Mouse (Mus musculus): ENCODE results near the gene Zdhhc7.

Gene Zdhhc7

DNA sequence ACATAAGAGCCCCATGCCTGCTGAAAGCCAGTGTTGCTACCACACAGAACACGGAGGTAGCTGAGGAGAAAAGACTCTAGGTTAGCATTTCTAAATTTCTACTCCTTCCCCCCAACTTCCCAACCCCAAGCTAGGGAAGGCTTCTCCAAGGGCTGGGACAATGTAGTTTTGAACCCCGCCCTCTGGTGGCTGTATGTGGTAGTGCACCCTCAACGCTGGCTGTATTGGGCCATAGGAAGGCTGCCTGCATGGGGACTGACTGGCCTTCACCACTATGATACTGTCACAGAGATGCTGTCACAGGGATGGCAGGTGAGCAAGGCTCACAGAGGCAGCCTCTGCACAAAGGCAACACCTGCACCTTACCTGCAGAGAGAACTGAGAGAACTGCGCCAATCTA is 29.6 kb downstream of the Zdhhc7 start:
- peak; percentile 79 for DNase-seq (ENCODE audit: low spot score)

DNA sequence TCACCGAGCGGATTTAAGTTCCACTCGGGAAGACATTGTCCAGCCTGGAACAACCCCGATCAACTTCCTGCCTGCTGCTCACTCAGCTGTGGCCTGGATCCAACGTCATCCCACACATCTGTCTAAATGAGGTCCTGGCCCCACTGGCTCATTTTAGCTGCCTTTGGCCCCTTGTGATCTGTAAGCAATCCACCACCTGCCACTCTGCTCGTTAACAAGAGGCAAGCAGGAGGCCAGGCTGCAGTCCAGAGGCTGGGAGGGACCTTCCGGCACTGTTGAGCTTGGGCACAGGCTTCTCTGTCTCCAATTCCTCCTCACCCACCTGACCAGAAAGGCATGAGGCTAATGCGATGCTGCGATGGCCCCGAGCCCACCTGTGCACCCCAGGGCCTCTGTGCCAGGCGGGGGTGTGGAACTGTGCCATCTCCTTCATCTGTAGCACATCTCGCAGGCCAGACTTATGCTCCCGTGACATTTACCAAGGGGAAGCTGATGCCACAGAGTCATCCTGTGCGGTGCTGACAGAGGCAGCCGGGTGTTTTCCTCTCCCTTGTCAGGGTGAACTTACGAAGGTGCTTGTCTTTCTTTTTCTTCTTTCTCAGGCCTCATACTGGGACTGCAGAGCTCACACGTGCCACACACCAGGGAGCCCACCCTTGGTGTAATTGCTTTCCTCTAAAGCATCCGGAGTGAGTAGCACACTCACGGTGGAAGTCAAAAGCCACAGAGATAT is 33.2 kb downstream of the Zdhhc7 start:
- DNase-seq (ENCODE audit: low spot score): no peak

DNA sequence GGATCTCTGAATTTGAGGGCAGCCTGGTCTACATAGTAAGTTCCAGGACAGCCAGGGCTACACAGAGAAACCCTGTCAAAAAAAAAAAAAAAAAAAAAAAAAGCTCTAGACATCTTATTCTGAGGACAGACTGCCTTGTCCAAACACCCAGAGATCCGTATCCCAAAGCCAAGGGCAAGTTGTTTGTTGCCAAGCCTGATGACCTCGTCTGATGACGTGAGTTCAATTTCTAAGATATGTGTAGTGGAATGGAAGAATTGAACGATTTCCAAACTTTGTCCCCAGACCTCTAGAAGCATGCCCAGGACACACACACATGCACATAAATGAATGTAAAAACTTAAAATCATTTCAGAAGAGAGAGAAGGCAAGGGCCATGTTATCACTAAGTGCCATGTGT is 35.1 kb downstream of the Zdhhc7 start:
- no peak for DNase-seq (ENCODE audit: low spot score)

DNA sequence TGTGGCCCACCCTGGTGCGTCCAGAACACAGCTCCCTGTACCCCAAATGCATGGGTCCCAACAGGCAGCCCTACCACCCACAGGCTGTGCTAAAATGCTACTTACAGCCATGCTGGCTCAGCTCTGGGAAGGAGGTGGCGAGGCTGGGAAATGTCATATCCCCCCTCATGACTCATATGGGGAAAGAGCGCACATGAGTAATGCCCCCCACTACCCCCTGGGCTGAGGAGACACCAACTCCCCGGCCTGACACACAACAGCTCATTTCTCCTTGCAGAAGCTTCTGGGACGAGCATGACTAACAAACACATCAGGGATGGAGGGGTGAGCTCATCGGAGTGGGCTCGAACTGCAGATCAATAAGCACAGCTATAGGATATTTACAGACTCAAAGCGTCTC is 35.7 kb downstream of the Zdhhc7 start:
- DNase-seq (ENCODE audit: low spot score): no peak

DNA sequence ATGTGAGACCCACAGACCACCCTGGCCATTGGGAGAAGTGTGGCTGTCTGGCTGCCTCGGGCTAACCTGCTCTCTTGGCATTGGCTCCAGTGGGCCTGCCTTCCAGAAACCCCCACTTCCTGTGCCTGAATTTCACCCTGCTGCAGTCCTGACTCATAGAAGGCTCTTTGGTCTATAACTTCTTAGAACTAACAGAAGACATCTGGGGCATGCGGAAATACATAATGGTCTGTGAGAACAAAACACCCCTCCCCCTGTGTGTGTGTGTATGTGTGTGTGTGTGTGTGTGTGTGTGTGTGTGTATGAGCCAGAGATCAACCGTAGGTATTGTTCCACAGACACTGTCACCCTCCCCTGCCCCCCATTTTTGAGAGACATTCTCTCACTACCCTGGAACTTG is 38.0 kb downstream of the Zdhhc7 start:
- no peak for DNase-seq (ENCODE audit: low spot score)

DNA sequence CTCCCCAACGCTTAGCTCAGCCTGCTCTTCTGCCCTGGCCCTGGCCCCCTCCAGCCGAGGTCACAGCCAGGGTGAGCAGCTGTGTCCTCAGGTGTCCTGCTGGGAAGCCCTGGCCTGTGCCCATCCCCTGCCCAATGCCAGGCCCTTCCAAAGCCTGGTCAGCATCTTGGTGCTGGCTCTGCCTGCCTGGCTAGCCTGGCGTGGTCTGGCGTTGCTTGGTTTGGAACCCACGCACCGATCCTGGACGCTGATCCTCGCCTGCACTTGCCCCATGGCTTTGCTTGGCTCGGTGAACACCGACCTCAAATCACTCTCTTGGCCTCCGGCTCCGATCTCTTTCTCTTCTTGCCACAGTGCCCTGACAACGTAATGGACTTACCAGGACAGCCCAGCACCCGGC is 38.5 kb downstream of the Zdhhc7 start:
- DNase-seq (ENCODE audit: low spot score): no peak

DNA sequence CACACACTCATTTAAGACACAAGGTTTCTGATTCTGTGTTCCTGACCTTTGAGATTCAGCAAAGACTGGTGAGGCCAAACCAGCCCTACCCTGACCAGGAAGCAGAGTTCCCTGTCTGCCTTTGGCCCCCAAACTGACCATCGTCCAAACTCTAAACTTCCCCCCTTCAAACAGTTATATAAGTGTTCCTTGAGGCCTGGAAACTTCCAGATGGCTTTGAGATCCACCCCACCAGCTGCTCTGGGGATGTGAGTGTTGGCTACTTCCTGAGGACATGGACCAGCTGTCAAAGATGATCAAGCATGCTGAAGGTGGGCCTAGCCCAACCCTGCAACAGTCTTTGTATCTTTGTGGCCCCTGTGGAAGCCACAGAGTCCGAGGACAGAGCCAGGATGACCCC is 44.2 kb downstream of the Zdhhc7 start:
- DNase-seq (ENCODE audit: low spot score): no peak

DNA sequence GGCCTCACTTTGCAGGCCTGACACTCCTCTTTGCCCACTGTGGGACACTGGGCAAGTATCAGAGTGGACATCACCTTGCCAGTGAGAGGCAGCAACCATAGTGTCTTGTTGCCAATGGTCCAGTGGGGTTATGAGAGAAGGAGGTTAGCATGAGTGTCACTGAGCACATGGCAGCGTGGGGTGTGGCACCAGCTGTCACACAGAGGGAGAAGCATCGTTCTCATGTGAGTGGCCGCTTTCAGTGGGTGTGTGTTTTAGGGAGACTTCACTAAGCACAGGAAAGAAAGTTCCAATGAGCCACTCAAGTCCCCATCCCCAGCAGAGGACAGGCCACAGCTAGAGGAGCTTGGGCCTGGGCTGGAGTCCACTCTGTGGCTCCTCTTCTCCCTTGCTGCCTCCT is 46.4 kb downstream of the Zdhhc7 start:
- no peak for DNase-seq (ENCODE audit: low spot score)

DNA sequence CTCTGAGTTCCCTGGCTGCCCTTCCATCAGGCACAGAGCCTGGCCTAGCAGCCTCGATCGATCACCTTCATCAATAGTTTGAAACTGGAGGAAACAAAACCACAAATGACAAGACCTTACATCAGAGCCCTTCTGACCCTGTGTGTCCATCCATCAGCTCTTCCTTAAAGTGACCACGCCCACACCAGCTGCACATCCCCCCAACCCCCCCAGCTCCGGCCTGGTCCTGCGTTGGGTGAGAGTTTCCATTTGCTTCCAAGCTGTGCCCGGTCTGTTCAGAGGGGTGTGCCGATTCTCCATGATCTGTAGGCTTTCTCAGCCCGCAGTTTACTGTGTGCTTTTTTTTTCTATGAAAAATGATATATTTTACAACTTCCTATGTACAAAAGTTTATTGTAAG is 49.0 kb downstream of the Zdhhc7 start:
- no peak for DNase-seq (ENCODE audit: low spot score)

DNA sequence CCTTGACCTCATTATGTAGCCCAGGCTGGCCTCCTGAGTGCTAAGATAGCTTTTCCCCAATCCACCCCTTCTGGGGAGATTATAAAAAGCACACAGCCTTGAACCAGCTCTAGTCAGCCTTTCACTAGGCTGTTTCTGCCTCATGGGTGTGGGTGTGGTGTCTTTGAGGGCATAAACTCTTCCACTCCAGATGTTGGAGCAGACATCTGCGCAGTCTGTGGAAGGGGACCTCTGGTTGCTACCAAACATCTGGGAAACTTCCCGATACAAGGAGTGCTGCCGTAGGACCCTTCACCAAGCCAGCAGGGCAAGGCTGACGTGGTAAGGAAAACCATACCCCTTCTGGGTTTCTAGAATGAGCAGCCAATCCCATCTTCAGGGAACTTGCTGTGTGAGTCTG is 49.4 kb downstream of the Zdhhc7 start:
- DNase-seq (ENCODE audit: low spot score): no peak

DNA sequence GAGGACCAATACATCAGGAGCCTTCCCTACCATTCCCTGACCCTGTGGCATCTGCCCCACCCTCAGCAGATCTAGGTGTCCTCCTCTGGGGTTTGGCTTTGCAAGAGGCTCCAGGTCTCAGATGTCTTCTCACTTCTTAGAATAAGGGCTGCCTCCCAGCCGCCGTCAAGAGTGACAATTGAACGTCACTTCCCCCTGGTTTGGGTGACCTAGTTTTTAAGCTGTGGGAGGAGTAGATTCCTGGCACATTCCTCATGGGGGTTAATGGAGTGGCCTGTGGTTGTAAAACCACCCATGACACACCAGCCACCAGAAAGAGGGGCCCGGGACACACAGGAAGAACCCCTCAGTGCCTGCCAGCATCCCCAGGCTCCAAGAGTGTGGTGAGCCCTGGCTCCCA is 50.3 kb downstream of the Zdhhc7 start:
- no peak for DNase-seq (ENCODE audit: low spot score)

DNA sequence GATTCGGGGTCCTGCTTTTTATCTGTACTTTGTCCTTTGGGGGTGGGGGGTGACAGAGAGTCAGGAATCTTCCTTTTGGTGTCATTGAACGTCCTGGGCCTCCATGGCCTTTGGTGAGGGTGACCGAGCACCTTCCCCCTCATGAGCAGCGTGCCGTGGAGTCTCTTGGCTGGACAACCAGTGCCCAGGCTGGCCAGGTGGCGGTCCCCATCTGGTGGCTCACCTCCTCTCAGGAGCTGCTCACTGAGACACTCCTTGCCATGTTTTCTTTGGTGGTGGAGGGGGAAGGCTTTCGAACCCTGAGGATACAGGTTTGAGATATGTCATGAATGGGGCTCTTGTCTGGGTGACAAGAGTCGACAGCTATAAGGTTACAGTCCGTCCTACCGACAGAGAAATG is 50.9 kb downstream of the Zdhhc7 start:
- no peak for DNase-seq (ENCODE audit: low spot score)

DNA sequence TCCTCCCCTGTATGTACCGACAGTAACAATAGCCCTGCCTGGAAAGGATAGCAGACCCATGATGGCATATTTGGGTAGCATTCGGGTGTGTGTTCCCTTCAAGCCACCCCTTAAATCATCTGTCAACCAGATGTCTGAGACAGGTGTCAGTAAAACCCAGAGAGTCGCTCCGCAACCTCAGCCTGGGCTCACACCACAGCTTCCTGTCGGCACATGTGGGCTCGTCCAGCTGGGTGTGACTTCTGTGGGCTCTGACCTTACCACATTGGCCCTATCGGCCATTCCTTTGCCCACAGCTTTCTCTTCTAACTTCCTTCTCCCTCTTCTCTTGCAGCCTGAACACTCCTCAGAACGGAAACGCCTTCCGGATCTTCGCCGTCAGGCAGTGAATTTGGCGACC is 51.3 kb downstream of the Zdhhc7 start:
- no peak for DNase-seq (ENCODE audit: low spot score)

DNA sequence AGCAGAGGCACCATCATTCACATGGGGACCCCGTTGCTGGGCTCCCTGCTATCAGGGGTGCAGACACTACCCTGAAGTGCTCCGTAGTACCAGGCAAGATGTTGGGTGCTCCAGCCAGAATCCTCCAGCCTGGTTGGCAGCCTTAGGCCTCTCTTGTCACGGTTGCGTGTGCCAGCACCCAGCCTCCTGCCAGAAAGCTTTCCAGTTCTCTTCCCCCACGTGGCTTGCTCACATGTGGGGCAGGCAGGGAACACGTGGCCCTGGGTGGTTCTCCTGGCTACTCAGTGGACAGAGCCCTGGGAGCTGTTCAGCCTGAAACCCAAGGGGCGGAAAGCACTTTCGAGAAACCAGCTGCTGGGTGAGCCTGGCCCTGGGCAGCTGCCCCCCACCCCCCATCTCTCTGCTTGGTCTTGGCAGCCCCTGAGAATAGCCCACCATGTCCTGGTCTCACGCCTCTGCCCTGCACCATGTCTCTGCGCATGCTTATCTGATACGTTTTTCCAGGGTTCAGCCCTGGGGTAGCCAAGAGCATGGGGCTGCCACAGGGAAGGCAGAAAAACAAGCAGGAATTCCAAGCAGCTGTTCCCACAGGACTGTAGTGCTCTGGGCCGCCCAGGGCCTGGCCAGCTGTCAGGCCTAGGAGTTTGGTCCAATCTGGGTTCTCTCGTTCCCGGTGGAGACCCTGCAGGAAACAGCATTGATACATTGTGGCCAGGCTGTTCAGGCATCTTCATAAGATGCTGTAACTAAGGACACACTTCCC is 54.8 kb downstream of the Zdhhc7 start:
- DNase-seq (ENCODE audit: low spot score): peak; percentile 61

DNA sequence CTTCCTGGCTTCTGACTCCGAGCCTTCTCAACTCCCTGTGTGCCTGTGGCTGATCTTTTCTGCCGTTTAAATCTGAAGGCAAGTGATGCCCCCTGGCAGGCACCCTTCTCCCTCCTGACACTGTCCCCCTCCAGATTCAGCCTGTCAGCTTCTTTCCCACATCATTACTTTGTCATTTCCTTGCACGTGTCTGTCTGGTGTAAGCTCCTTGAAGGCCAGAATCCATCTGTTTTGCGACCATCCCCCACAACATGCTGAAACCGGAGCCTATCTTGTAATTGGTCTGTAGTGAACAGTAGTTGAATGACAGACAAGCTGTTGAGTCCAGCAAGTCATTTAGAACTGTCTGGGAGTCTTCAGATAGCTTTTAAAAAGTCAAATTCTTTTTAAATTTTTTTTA is 55.8 kb downstream of the Zdhhc7 start:
- no peak for DNase-seq (ENCODE audit: low spot score)

DNA sequence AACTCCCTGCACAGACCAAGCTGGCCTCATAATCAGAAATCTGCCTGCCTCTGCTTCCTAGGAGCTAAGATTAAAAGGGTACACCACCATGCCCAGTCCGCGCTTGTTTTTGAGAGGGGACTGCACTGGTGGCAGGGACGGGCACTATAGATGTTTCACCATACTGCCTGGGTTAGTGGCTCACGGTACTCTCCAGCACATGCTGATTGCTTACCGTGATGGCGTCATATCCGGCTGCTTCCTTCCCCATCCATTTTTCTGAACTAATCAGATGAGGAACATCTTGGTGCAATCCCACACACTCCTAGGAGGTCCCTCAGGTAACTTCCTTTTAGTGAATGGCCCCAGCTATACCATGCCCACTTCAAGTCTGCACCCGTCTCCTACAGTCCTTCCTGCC is 56.4 kb downstream of the Zdhhc7 start:
- DNase-seq (ENCODE audit: low spot score): no peak

DNA sequence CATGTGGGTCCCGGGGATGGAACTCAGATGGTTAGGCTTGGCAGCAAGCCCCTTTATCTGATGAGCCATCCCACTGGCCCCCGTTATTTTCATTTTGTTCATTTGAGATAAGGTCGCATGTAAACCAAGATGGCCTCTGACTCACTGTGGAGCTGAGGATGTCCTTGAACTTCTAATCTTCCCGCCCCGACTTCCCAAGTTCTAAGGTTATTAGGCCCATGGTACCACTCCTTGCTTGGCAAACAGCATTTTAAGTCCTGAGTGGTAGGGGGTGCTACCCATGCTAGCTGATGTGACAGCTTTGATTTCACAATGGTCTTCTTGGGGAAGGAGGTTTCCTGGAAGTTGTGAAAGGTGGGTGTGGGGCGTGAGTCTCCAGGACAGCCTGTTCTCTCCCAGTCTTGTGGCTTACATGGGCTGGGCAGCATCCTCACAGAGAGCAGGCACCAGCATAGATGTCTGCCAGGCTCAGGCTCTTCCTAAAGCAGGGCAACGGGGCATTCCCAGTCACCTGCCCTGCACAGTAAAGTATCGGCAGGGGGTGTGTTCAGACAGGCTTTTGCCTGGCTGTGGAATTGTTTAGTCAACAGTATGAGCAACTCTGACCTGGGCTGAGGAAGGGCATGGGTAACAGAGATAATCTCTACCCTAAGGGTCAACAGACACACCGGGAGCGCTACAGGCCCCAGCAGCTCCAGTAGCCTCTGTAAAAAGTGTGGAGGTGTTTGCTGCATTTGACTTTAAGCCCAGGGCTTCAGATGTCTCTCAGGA is 58.6 kb downstream of the Zdhhc7 start:
- DNase-seq (ENCODE audit: low spot score): no peak

DNA sequence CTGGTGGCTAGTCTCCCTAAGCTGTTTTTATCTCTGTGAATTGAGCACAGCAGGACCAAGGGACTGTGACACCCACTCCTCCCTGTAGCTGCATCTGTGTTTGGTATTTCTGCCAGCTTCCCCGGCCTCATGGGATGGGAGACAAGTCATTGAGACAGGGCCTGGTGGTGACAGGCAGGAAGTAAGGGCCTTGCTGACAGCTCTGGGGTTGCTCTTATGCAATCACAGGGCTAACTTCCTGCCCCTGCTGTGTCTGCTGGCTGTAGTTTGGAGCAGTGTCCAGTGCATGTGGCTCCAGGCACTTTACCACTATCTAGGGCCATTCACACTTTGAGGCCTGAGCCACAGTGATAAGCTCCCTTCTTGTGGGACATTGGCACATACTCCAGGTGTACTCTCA is 60.4 kb downstream of the Zdhhc7 start:
- peak; percentile 24 for DNase-seq (ENCODE audit: low spot score)

DNA sequence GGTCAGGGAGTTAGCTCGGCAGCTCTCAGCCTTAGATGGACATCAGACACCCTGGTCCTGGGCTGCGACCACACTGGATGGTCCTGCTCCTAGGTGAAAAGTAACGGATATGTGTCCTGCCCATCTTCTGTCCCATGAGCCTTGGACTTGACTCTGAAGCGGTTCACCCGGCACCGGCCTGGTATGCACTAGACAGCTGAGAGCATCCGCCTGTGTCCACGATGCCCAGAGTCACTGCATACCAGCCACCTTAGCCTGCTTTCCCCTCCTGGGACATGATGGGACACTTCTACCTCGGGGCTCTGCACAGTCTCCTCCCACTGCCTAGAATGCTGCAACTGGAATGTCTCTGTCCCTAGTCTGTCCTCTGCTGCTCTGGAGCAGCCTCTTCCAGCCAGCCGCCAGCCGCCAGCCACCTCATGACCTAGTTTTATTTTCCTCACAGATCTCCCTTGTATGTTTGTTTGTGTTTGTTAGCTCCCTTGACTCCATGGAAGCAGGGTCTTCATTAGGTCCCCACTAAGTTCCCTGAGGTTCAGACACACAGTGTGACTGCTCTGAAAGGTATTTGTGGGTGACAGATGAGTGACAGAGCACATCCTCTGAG is 61.9 kb downstream of the Zdhhc7 start:
- DNase-seq (ENCODE audit: low spot score): no peak

DNA sequence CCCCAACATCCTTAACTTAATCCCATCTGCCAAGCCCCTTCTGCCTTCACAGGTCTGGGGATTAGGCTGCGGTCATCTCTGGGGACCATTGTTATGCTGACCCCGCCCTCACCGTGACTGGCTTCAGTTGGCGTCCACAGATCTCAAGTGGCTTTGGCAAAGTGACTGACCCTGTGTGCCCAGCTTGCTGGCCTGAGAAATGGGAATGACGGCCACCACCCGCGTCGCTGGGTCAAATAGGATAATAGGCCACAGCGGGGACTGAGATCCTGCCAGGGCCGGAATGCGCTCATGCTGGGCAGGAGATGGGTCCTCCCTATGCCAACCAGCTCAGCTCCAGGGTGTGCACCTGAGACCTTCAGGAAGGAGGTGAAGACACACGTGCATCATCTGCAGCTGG is 62.5 kb downstream of the Zdhhc7 start:
- DNase-seq (ENCODE audit: low spot score): no peak

DNA sequence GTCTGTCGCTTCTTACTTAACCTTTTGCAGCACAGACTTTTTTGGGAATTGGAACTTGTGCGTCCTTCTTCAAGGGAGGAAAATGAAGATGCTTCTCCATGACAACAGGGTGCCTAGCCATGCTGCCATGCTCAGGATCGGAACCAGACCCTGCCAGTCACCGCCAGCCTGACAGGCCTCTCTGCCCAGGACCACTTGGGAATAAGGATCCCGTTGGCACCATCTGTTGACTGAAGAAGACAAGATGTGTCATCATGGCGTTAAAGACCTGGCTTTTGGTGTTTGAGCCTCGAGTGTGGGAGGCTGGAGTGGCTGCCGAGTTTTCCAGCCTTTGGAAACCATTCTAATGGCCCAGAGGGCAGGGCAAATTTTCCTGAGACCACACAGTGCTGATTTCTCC is 63.7 kb downstream of the Zdhhc7 start:
- no peak for DNase-seq (ENCODE audit: low spot score)

DNA sequence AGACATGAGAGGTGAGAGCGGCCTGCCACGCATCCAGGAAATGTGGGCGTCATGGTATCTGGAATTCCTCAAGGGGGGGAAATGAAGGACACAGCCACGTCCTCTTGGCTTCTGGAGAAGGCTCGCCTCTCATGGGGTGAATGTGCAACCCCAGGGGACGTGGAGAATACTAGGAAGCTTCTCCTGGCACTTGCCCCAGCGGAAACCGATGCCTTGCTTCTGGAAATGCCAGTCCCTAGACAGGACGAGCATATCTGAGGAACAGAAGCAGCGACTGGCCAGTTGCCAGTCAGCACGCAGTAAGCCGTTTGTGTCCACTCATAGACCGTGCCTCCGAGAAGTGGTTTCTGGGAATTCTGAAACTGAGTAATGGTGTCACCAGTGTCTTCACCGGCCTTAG is 64.1 kb downstream of the Zdhhc7 start:
- no peak for DNase-seq (ENCODE audit: low spot score)

DNA sequence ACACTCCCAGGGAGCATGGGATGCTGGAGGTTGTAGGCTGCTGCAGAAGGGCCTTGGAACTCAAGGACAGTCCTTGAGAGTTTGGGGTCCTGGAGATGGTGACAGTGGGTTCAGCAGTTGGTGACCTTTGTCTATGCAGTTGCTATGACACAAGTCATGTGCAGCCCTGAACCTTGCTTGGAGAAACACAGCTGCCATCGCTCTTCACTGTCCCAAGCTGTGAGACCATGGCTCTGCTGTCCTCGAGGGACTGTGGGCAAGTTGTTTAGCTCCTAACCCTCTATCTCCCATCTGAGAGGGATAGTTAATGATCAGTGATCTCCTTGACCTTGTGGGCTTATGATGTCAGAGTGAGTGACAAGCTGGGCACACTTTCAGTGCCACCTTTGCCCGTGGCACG is 64.7 kb downstream of the Zdhhc7 start:
- DNase-seq (ENCODE audit: low spot score): no peak
